Mouse (Mus musculus): ENCODE measurements around the gene Cenpo.

GRCm38 (mm10) chr12:4188171-4189059, 45.7 kb downstream of the Cenpo start:
- TF ChIP-seq CHD2 (IDR thresholded peaks at IDR 0.05; ENCODE audit: low read length) = 0 out of 2 replicates have a peak, but pooled peaks have one; percentile 11
- no peak for TF ChIP-seq USF2 (conservative IDR thresholded peaks at IDR 0.05; ENCODE audit: low read depth, low read length)

All from CH12.LX (cell line).